Mouse (Mus musculus) midbrain, embryonic 13.5 days (tissue): ENCODE measurements around the gene Rgs21. TPM values are rescaled to one million over a fixed set of nuclear protein-coding genes. Genes with fewer than 3 reads are reported as not detected.

Experiments
- ATAC-seq: fragments of 200-750 bp; cut with Nextera tagmentation; 2 replicates; pipeline ENCODE4 v1.8.0; 2017; ENCODE audit warnings: mild to moderate bottlenecking, moderate TSS enrichment, moderate library complexity
- H3K27ac ChIP-seq: fragments of 300-500 bp; sonication (generic); 2 replicates; pipeline ENCODE4 v1.5.1; 2015; ENCODE audit warnings: inconsistent platforms, mild to moderate bottlenecking, moderate library complexity
- H3K27me3 ChIP-seq: fragments of 300-500 bp; sonication (generic); 2 replicates; pipeline ENCODE4 v1.6.1; 2015; ENCODE audit warnings: mild to moderate bottlenecking, inconsistent platforms
- H3K36me3 ChIP-seq: fragments of 300-500 bp; sonication (generic); 2 replicates; pipeline ENCODE4 v1.6.1; 2015; ENCODE audit warnings: mild to moderate bottlenecking, inconsistent platforms
- H3K4me1 ChIP-seq: fragments of 300-500 bp; sonication (generic); replicated peaks from 2 replicates; pipeline ENCODE4 v1.6.1; 2015; ENCODE audit warnings: inconsistent platforms
- H3K4me2 ChIP-seq: fragments of 300-500 bp; sonication (generic); replicated peaks from 2 replicates; pipeline ENCODE4 v1.6.1; 2015; ENCODE audit warnings: moderate library complexity, mild to moderate bottlenecking, inconsistent platforms
- H3K4me3 ChIP-seq: fragments of 300-500 bp; sonication (generic); replicated peaks from 2 replicates; pipeline ENCODE4 v1.5.1; 2015; ENCODE audit warnings: mild to moderate bottlenecking, inconsistent platforms
- H3K9ac ChIP-seq: fragments of 300-500 bp; sonication (generic); replicated peaks from 2 replicates; pipeline ENCODE4 v1.6.1; 2015; ENCODE audit warnings: mild to moderate bottlenecking, inconsistent platforms
- H3K9me3 ChIP-seq: fragments of 300-500 bp; sonication (generic); 2 replicates; pipeline ENCODE4 v1.6.1; 2016; ENCODE audit warnings: mild to moderate bottlenecking, inconsistent platforms
- WGBS: fragments of 180-500 bp; shearing (Covaris S2); methylation state at CpG from one replicate; pipeline ENCODE4 v1.1.7; 2015; 5-methylcytosine and 5-hydroxymethylcytosine counted together
- polyA plus RNA-seq: library from polyadenylated mRNA; unstranded; fragments of >200 nt; fragmentation: Nextera tagmentation; extraction: Ambion mirVana; gene quantifications from 2 replicates; pipeline ENCODE4 v1.2.1, GENCODE M21; 2015

The Rgs21 gene
- not detected in 2 replicates for polyA plus RNA-seq

DNA sequence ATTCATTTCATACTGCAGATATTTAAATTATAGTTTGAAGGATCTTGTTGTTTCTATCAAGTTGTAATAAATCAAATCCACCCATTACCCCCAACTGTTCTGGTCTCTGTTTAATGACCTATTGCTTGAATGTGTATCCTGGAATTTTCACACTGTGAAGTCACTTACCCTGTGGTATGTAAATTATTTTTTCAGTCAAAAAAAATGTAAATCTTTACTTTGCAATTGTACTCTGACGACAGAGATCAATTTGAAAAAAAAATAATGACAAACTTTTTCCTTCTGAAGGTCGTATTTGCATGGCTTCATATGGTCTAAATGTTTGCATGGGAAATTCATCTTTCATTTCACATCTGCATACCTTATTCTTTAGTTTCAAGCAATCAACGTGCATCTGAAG is at the start of gene Rgs21:
TSS of gene Rgs21 (minus strand) at position 101 of the 400 bp plus-strand sequence.
- no peak for ATAC-seq
- no peak within 1 kb of the TSS for H3K27ac ChIP-seq

DNA sequence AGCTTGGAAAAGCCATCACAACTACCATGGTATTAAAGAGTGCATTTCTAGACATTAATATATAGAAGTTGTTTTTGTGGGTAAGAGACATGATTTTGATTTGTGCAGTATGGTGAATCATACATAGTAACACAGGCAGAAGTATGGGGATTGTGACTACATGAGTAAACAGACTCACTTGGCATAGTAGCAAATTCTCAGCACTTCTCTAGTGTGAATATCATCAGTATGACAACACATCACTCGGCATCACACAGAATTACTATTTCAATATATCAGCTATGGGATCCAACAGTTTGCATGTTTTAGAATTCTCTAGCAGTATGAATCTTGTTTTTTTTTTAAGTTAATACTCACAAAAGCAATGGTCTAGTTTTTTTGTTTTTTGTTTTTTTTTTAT is 36.6 kb upstream of the Rgs21 start:
- Histone ChIP-seq H3K36me3 (no peaks in the 10 kb centered on the region), H3K4me1 (no peaks in the 10 kb centered on the region), H3K4me2 (no peak overlapping the region), H3K9me3 (no peaks in the 10 kb centered on the region), H3K27me3 (no peaks in the 10 kb centered on the region), H3K27ac (no peak overlapping the region), H3K4me3 (no peak overlapping the region), H3K9ac (no peak overlapping the region)
- ATAC-seq = no peak
- WGBS = 92% methylated on average over 1 of the region's 1 CpGs

More for the DNA sequence above, at the start of gene Rgs21:
- no peak within 1 kb of the TSS for H3K4me2 ChIP-seq
- WGBS = 70% methylated on average over 3 of the region's 3 CpGs
- no peaks in the 10 kb centered on the region for H3K4me1 ChIP-seq
- no peaks in the 10 kb centered on the region for H3K36me3 ChIP-seq
- H3K4me3 ChIP-seq = no peak within 1 kb of the TSS
- no peaks in the 10 kb centered on the region for H3K9me3 ChIP-seq
- H3K9ac ChIP-seq = no peak within 1 kb of the TSS
- no peaks in the 10 kb centered on the region for H3K27me3 ChIP-seq

- H3K27me3 ChIP-seq = no peaks in the 10 kb centered on the region
- no peak overlapping the region for H3K27ac ChIP-seq
- no peak overlapping the region for H3K4me2 ChIP-seq
- WGBS = 86% methylated on average over 2 of the region's 2 CpGs
- H3K4me3 ChIP-seq = no peak overlapping the region
- no peaks in the 10 kb centered on the region for H3K4me1 ChIP-seq
- no peaks in the 10 kb centered on the region for H3K9me3 ChIP-seq
- H3K36me3 ChIP-seq = no peaks in the 10 kb centered on the region
- ATAC-seq = no peak
- H3K9ac ChIP-seq = no peak overlapping the region
Measured at GRCm38 (mm10) chr1:144602987-144603386, 35.5 kb upstream of the Rgs21 start.

- H3K9me3 ChIP-seq = no peaks in the 10 kb centered on the region
- WGBS = 81% methylated on average over 1 of the region's 1 CpGs
- H3K4me2 ChIP-seq = no peak overlapping the region
- H3K4me3 ChIP-seq = no peak overlapping the region
- H3K4me1 ChIP-seq = no peaks in the 10 kb centered on the region
- no peak overlapping the region for H3K27ac ChIP-seq
- H3K9ac ChIP-seq = no peak overlapping the region
- no peaks in the 10 kb centered on the region for H3K27me3 ChIP-seq
- no peaks in the 10 kb centered on the region for H3K36me3 ChIP-seq
- no peak for ATAC-seq
Measured at GRCm38 (mm10) chr1:144579321-144579720, 11.9 kb upstream of the Rgs21 start.

DNA sequence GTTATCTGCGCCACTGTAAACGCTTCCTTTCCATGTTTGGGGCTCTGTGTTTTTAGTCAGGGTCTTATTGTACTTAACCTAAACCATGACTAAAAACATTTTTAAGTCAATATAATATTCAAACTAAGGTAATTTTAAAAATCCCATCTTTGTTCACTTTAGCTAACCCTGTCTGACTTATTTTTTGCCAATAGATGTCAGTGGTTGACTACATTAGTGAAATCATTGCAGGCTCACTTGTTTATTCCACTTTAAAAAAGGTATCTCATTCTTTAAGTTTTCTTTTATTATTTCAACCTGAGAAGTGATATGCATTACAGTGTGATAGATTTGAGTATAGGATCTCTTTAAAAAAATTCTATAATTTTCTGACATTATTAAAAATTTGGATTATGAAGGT is 5.5 kb upstream of the Rgs21 start:
- no peak for ATAC-seq
- no peak overlapping the region for H3K4me3 ChIP-seq
- no peaks in the 10 kb centered on the region for H3K4me1 ChIP-seq
- no peak overlapping the region for H3K9ac ChIP-seq
- H3K9me3 ChIP-seq = no peaks in the 10 kb centered on the region
- H3K36me3 ChIP-seq = no peaks in the 10 kb centered on the region
- H3K27me3 ChIP-seq = no peaks in the 10 kb centered on the region
- H3K27ac ChIP-seq = no peak overlapping the region
- WGBS = 92% methylated on average over 2 of the region's 2 CpGs
- H3K4me2 ChIP-seq = no peak overlapping the region

DNA sequence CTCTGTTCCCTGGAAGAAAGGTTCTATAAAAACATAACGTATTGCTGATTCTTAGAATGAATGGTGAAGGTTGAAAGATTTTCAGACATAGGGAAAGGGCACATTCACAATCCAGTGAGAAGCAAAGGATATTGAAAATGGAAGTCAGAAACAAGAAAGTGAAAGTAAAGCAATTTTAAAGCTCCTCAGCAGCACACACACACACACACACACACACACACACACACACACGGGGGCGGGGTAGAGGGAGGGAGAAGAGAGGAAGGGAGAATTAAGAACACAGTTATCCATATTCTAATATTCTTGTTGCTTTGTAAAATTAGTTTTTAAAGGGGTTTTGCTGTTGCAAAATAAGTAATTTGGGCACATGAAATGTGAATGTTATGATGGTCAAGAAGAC is 2.4 kb upstream of the Rgs21 start:
- Histone ChIP-seq H3K4me3 (no peak overlapping the region), H3K36me3 (no peaks in the 10 kb centered on the region), H3K4me2 (no peak overlapping the region), H3K9ac (no peak overlapping the region), H3K4me1 (no peaks in the 10 kb centered on the region), H3K27me3 (no peaks in the 10 kb centered on the region), H3K9me3 (no peaks in the 10 kb centered on the region), H3K27ac (no peak overlapping the region)
- 85% methylated on average over 3 of the region's 3 CpGs for WGBS
- ATAC-seq = no peak

GRCm38 (mm10) chr1:144545142-144545541 is 22.3 kb downstream of the Rgs21 start:
- Histone ChIP-seq H3K27ac (no peak overlapping the region), H3K4me3 (no peak overlapping the region), H3K4me1 (0 out of 2 replicates have a peak, but pooled peaks cover 3% of the 10 kb centered on the region), H3K27me3 (no peaks in the 10 kb centered on the region), H3K4me2 (no peak overlapping the region), H3K9ac (no peak overlapping the region), H3K36me3 (no peaks in the 10 kb centered on the region), H3K9me3 (no peaks in the 10 kb centered on the region)
- WGBS = 66% methylated on average over 4 of the region's 4 CpGs
- no peak for ATAC-seq

GRCm38 (mm10) chr1:144544497-144544961 is 22.9 kb downstream of the Rgs21 start:
- 0 out of 2 replicates have a peak, but pooled peaks cover 3% of the 10 kb centered on the region for H3K4me1 ChIP-seq
- H3K36me3 ChIP-seq = no peaks in the 10 kb centered on the region
- no peaks in the 10 kb centered on the region for H3K27me3 ChIP-seq
- ATAC-seq = no peak; the same call in 1 of the 2 replicates
- no peak overlapping the region for H3K27ac ChIP-seq
- no peak overlapping the region for H3K4me2 ChIP-seq
- H3K4me3 ChIP-seq = no peak overlapping the region
- no peak overlapping the region for H3K9ac ChIP-seq
- 80% methylated on average over 6 of the region's 6 CpGs for WGBS
- no peaks in the 10 kb centered on the region for H3K9me3 ChIP-seq

DNA sequence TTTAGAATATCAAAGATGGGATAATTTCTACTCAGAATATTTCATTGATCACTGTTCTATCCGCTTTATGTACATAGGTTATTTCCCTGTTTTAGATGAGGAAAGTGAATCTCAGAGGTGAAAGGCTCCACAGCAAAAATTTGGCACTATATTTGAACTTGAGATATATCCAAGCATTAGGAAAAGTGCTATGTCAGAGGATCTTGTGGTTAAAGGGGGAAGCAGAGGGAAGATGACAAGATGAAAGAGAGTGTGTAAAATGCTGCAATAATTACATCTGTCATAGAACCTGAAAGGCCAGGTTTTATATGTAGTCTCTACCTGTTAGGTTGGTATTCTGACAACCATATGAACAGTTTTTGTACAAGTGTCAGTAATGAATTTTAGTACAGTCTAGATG is 35.7 kb downstream of the Rgs21 start:
- Histone ChIP-seq H3K4me2 (no peak overlapping the region), H3K9me3 (no peaks in the 10 kb centered on the region), H3K36me3 (no peaks in the 10 kb centered on the region), H3K9ac (no peak overlapping the region), H3K27me3 (no peaks in the 10 kb centered on the region), H3K27ac (no peak overlapping the region), H3K4me1 (no peaks in the 10 kb centered on the region), H3K4me3 (no peak overlapping the region)
- ATAC-seq = no peak
- WGBS = 93% methylated on average over 1 of the region's 1 CpGs

- no peak overlapping the region for H3K4me2 ChIP-seq
- H3K36me3 ChIP-seq = no peaks in the 10 kb centered on the region
- H3K4me3 ChIP-seq = no peak overlapping the region
- WGBS = 87% methylated on average over 5 of the region's 5 CpGs
- no peaks in the 10 kb centered on the region for H3K27me3 ChIP-seq
- H3K4me1 ChIP-seq = no peaks in the 10 kb centered on the region
- no peak overlapping the region for H3K9ac ChIP-seq
- no peak for ATAC-seq
- H3K27ac ChIP-seq = no peak overlapping the region
- H3K9me3 ChIP-seq = no peaks in the 10 kb centered on the region; the same call in 1 of the 2 replicates
Measured at GRCm38 (mm10) chr1:144517878-144518426, 49.5 kb downstream of the Rgs21 start.

DNA sequence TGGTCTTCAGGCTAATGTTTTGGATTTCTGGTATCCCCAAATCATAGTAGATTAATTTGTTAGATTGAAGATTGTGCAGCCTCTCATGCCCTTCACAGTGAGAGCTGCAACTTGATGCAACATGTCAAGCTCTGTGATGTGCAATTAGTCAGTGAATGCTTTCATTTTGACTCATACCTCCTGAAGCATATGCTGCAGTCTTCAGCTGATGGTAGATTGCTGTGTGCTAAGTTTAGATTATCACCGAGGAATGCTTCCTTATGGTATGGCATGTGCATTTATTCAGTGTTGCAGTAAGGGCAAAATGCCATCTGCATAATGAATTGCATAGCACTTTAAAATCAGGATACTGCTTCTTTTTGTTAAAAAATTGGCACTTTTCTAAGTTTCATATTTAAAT is 65.2 kb downstream of the Rgs21 start:
- WGBS = 85% methylated on average over 1 of the region's 1 CpGs
- ATAC-seq = no peak
- no peaks in the 10 kb centered on the region for H3K9me3 ChIP-seq
- no peak overlapping the region for H3K27ac ChIP-seq
- no peak overlapping the region for H3K9ac ChIP-seq
- H3K4me1 ChIP-seq = no peaks in the 10 kb centered on the region
- no peak overlapping the region for H3K4me2 ChIP-seq
- H3K36me3 ChIP-seq = no peaks in the 10 kb centered on the region
- H3K4me3 ChIP-seq = no peak overlapping the region
- no peaks in the 10 kb centered on the region for H3K27me3 ChIP-seq

DNA sequence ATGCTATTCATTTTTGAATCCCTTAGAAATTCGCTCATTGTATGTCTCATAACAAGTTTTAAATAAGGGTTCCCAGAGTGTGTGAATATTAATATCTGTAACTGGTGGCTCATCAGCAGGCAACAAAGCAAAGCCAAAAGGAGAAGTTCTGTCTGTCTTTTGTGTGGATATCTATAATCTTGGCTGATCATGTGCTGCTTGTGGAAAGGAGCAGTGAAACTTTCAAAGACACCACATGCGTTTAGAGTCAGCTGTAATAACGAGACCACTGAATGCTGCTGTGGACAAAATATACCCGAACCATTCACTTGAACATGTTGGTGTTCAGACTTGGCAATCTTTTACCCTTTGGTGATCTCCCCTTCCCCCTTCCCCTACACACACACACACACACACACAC is 67.0 kb downstream of the Rgs21 start:
- H3K4me1 ChIP-seq = no peaks in the 10 kb centered on the region
- no peak overlapping the region for H3K4me3 ChIP-seq
- no peak overlapping the region for H3K4me2 ChIP-seq
- H3K9ac ChIP-seq = no peak overlapping the region
- no peaks in the 10 kb centered on the region for H3K27me3 ChIP-seq
- WGBS = 90% methylated on average over 4 of the region's 4 CpGs
- ATAC-seq = no peak
- H3K36me3 ChIP-seq = no peaks in the 10 kb centered on the region
- H3K9me3 ChIP-seq = no peaks in the 10 kb centered on the region
- H3K27ac ChIP-seq = no peak overlapping the region

DNA sequence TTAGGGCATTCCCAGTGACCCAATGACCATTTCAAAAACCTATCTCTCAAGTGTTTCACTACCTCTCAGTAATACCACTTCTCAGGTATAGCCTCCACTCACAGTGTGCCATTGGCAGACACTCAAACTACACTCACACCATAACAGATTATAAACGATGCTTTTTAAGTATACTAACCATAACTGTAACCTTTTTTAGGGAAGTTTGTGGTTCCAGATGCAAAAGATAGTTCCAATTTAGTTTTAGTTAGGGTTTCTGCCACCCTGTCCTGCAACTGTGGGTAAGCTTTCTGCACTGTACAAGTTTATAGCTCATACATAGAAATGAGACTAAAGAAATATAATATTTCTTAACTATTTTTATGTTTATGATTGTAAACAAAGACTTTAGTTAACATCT is 67.7 kb downstream of the Rgs21 start:
- ATAC-seq = no peak
- no peaks in the 10 kb centered on the region for H3K9me3 ChIP-seq
- no peak overlapping the region for H3K4me2 ChIP-seq
- no peak overlapping the region for H3K27ac ChIP-seq
- 76% methylated on average over 1 of the region's 1 CpGs for WGBS
- no peak overlapping the region for H3K9ac ChIP-seq
- H3K4me3 ChIP-seq = no peak overlapping the region
- H3K36me3 ChIP-seq = no peaks in the 10 kb centered on the region
- H3K4me1 ChIP-seq = no peaks in the 10 kb centered on the region
- no peaks in the 10 kb centered on the region for H3K27me3 ChIP-seq
